Mouse (Mus musculus): Measurements from ENCODE around the gene Btnl2. TPM values are rescaled to one million over a fixed set of nuclear protein-coding genes. Genes with fewer than 3 reads are reported as not detected.
A peak's percentile ranks its signal among the peaks of the same experiment; 100 is the strongest.

The Btnl2 gene
- total and polyA plus RNA-seq, 3 experiments, result 1.1 to 4.8 (median 2.0) TPM

DNA sequence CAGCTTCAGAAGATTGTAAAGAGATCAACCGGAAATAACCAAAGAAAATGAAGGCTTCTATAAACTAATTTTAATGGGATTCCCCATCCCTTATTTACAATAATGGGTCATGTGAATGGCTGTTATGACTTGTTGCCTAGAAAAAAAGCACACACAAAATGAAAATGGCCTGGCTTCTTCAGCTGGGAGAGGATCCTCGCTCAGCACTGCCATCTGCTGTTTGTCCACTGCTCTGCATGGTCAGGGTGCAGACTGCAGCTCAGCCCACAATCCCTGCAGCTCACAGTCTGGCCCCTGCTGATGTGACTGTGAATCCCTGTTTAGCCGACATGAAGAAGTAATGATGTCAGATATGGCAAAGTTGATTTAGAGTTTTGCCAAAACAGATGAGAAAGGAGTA lies 41.2 kb upstream of the Btnl2 start:
- Histone ChIP-seq H3K27me3 (replicated peaks) (no peaks in the 10 kb centered on the region), H3K4me3 (replicated peaks in 1 of 3; ENCODE audit: low read depth in 2 of 3, low read length in 2 of 3, poor library complexity in 1 of 3) (no peak overlapping the region), H3K9me3 (replicated peaks; ENCODE audit: low read length) (peaks cover 11% of the 10 kb centered on the region), H3K4me2 (ENCODE audit: insufficient read depth, low read depth, poor library complexity, severe bottlenecking) (no peak overlapping the region), H3K36me3 (replicated peaks in 1 of 2; ENCODE audit: control insufficient read depth in 1 of 2, insufficient read depth in 1 of 2, low read length in 1 of 2) (peaks cover 51 to 71% of the 10 kb centered on the region in 2 experiments), H3K79me2 (replicated peaks; ENCODE audit: control insufficient read depth, extremely low read depth, insufficient read depth, poor library complexity, severe bottlenecking) (peaks cover 3% of the 10 kb centered on the region; the same call in 1 of the 2 replicates), H3K4me1 (ENCODE audit: control insufficient read depth in 1 of 2, insufficient read depth in 2 of 2) (peaks cover 6 to 50% of the 10 kb centered on the region in 2 experiments), H3K27ac (ENCODE audit: insufficient read depth, low read depth) (no peak overlapping the region), H3K9ac (ENCODE audit: insufficient read depth, low read depth) (no peak overlapping the region)
- in situ Hi-C loops (cut with MboI; ENCODE audit: low pct_ligation_motif_present, low pct_unique_long_range_greater_than_20kb, low sequenced_read_pairs), result no loop called here
- dilution Hi-C loops (cut with MboI; ENCODE audit: extremely low pct_ligation_motif_present, extremely low pct_unique_long_range_greater_than_20kb, low sequenced_read_pairs), result no loop called here
- TF ChIP-seq RCOR1 (conservative IDR thresholded peaks at IDR 0.05; ENCODE audit: low read depth, low read length) (no peak), USF2 (conservative IDR thresholded peaks at IDR 0.05; ENCODE audit: low read depth, low read length) (no peak), MAFK (IDR thresholded peaks at IDR 0.05; ENCODE audit: insufficient replicate concordance, low read length) (no peak), POLR2A (IDR thresholded peaks at IDR 0.05; ENCODE audit: low read depth, low read length) (no peak), ETS1 (conservative IDR thresholded peaks at IDR 0.05; ENCODE audit: low read depth, low read length) (0 out of 2 replicates have a peak, but pooled peaks have one; percentile 9), EP300 (IDR thresholded peaks at IDR 0.05; ENCODE audit: low read length) (no peak), MAZ (IDR thresholded peaks at IDR 0.05; ENCODE audit: low read depth, low read length) (no peak), BHLHE40 (IDR thresholded peaks at IDR 0.05; ENCODE audit: low read depth, low read length) (peak; percentile 53), NRF1 (IDR thresholded peaks at IDR 0.05; ENCODE audit: low read depth, low read length) (no peak), NELFE (IDR thresholded peaks at IDR 0.05; ENCODE audit: low read depth, low read length) (no peak), POLR2AphosphoS2 (IDR thresholded peaks at IDR 0.05; ENCODE audit: low read depth, low read length) (no peak), JUN (IDR thresholded peaks at IDR 0.05; ENCODE audit: insufficient read depth, low read depth, low read length) (no peak), KAT2A (IDR thresholded peaks at IDR 0.05; ENCODE audit: insufficient replicate concordance, low read length) (no peak), USF1 (IDR thresholded peaks at IDR 0.05; ENCODE audit: low read depth, low read length) (no peak), PAX5 (IDR thresholded peaks at IDR 0.05; ENCODE audit: low read length) (no peak), SMC3 (IDR thresholded peaks at IDR 0.05; ENCODE audit: low read depth, low read length) (peak; percentile 98), MAX (IDR thresholded peaks at IDR 0.05; ENCODE audit: low read length) (no peak), MYC (IDR thresholded peaks at IDR 0.05; ENCODE audit: low read depth, low read length) (peak; percentile 53; the same call in 1 of the 2 replicates), TBP (conservative IDR thresholded peaks at IDR 0.05; ENCODE audit: low read depth, low read length) (no peak), HCFC1 (IDR thresholded peaks at IDR 0.05; ENCODE audit: low read depth, low read length) (no peak), RAD21 (IDR thresholded peaks at IDR 0.05; ENCODE audit: low read depth, low read length) (peak; percentile 77), IRF4 (IDR thresholded peaks at IDR 0.05; ENCODE audit: low read depth, low read length) (peak; percentile 72), ELF1 (IDR thresholded peaks at IDR 0.05; ENCODE audit: low read depth, low read length) (no peak), ZNF384 (IDR thresholded peaks at IDR 0.05; ENCODE audit: low read depth, low read length) (peak; percentile 83), JUND (conservative IDR thresholded peaks at IDR 0.05; ENCODE audit: low read depth, low read length) (0 out of 2 replicates have a peak, but pooled peaks have one; percentile 20), ZC3H11A (IDR thresholded peaks at IDR 0.05; ENCODE audit: low read depth, low read length) (peak; percentile 65), MXI1 (IDR thresholded peaks at IDR 0.05; ENCODE audit: low read depth, low read length) (no peak), CHD1 (IDR thresholded peaks at IDR 0.05; ENCODE audit: low read depth, low read length) (no peak), CHD2 (IDR thresholded peaks at IDR 0.05; ENCODE audit: low read length) (no peak), ZMIZ1 (IDR thresholded peaks at IDR 0.05; ENCODE audit: low read depth, low read length) (no peak), TCF12 (IDR thresholded peaks at IDR 0.05; ENCODE audit: low read depth, low read length) (peak; percentile 37; the same call in 1 of the 2 replicates), E2F4 (IDR thresholded peaks at IDR 0.05; ENCODE audit: insufficient replicate concordance, low read depth, low read length) (no peak), UBTF (IDR thresholded peaks at IDR 0.05; ENCODE audit: low read depth, low read length) (no peak), MEF2A (IDR thresholded peaks at IDR 0.05; ENCODE audit: borderline replicate concordance, low read depth, low read length) (peak; percentile 31; the same call in 1 of the 2 replicates), CTCF (conservative IDR thresholded peaks at IDR 0.05 in 1 of 2, IDR thresholded peaks at IDR 0.05 in 1 of 2; ENCODE audit: low read depth in 2 of 2, low read length in 2 of 2) (peak; percentile 60 to 89), ZKSCAN1 (IDR thresholded peaks at IDR 0.05; ENCODE audit: borderline replicate concordance, low read depth, low read length) (no peak), SIN3A (IDR thresholded peaks at IDR 0.05; ENCODE audit: low read length) (no peak), GABPA (IDR thresholded peaks at IDR 0.05; ENCODE audit: insufficient replicate concordance, low read depth, low read length) (no peak)
- peak; percentile 84 for DNase-seq (ENCODE audit: extremely low read depth)
